Mouse (Mus musculus): ENCODE data around the gene Shc2.

Shc2 gene

DNA sequence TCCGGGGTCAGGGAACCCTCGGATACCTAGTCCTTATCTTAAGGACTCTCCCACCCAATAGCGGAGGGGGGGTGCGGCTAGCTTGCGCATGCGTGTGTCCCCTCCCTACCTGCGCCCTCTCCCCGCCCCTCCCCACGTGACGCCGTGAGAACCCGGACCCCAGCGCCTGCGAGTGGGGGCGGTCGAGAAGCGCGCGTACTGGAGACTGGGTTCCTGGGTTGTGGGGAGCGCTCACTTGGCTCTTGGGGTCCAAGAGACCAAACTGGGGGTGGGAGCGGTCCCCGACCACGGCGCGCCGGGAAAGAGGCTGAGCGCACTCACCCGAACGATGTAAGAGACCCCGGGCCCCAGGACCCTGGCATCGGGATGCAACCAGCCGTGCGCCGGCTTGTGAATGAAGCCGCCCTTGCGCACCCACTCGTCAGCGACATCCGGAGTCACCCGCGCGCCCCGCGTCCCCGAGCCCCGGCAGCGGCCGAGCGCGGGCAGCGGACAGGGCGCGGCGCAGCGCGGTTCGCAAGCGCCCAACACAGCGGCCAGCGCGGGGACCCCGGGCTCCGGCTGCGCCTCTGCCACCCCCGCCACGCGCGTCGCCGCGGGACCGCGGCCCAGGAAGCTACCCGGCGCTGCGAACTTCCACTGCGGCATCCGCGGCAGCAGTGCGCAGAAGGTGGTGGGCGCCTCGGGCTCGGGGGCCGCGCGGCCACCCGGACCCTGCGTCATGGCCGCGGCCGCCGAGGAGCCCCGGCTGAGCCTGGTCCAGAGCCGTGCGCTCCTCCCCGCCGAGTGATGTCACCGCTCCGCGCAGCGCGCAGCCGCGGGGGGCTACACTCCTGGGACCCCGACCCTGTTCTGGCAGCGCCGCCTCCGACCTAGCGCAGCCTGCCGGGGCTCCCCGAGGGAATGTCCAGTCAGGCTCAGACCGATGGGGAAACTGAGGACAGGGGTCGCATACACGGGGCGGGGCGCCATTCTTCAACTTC, at the start of gene Shc2:
Shc2 (minus strand) TSS at position 791 of the 983 bp plus-strand sequence.
- DNase-seq (ENCODE audit: low read depth) = peak; percentile 55

DNA sequence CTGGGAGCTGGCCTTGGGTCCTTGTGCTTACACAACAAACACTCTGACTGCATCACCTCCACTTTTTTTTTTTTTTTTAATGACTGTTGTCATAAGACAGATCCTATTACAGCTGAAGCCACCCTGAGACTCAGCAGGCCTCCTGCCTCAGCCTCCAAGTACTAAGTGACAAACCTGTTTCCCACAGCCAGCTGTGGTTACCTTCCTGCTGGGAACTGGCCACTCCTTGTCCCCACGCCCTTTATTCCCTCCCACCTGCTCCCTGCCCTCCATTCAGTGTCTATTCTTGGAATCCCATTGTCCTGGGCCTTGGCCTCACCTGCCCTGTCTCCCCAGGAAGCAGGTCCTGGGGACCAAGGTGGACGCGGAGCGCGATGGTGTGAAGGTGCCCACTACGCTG, 49.8 kb upstream of the Shc2 start:
- no peak for DNase-seq (ENCODE audit: low read depth)

DNA sequence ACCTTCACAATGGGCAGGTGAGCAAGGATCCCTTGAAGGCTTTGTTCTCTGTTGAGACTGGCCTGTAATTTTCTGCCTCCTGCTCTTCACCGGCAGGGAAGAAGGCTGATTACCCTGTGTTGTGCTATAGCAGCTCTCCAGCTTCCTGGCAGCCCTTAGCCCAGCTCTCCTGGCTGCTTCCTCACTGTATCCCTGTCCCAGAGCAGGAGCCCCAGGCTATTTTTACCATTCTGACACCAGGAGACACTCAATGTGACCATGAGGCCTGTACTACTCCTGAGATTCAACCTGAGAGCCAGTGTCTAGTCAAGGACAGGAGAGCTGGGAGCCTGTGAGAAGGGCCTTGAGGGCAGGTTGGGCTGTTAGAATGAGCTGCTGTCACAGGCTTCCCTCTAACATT, 49.0 kb upstream of the Shc2 start:
- DNase-seq (ENCODE audit: low read depth) = no peak

GRCm38 (mm10) chr10:79686219-79686618, 48.5 kb upstream of the Shc2 start:
- DNase-seq (ENCODE audit: low read depth) = no peak

GRCm38 (mm10) chr10:79684770-79685600, 47.3 kb upstream of the Shc2 start:
- no peak for DNase-seq (ENCODE audit: low read depth)

GRCm38 (mm10) chr10:79683726-79684640, 46.3 kb upstream of the Shc2 start:
- DNase-seq (ENCODE audit: low read depth) = peak; percentile 76

DNA sequence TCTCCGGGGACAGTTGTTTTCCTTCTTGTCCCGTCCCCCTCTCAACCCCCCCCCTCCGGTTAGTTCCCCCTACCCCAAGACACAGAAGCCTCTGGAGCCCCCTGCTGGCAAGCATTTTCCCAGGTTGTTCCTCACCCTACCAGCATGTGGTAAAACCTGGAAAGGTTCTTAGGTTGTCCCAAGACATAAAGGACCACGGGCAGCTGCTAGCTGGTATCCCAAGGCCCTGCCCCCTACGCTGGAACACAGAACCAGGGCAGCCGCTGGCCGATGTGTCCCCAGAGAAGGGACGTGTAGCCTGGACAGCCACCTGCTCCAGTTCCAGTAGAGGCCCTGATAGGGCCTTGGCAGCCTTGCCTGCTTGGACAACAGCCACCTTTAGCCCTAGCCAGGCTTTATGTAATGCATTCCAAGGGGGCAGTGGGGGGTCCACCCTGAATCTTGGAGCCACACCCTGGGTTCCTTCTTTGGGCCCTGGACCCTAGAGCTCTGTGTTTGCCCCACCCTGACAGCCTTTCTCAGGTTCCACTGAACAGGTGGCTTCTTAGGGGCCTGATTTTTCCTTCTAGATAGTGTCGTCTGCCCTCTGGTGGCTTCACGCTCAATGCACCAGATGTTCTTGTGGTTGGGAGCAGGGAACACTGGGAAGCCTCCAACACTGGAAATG, 45.3 kb upstream of the Shc2 start:
- peak; percentile 86 for DNase-seq (ENCODE audit: low read depth)

DNA sequence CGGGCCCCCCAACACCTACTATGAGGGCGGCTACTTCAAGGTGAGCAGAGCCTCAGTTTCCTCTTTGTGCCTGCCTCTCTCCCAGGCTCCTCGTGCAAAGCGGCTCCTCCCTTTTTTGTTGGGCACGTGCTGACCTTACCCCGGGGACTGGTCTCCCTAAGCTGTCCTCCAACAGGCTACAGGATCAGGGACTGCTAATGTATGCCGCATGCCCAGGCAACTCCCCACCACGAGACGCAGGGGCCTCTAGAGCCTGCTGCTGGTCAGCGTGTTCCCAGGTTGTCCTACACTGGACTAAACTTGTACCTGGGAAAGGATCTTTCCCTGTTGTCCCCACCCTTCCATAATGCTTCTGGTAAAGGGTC, 44.8 kb upstream of the Shc2 start:
- no peak for DNase-seq (ENCODE audit: low read depth)

GRCm38 (mm10) chr10:79681591-79682245, 44.0 kb upstream of the Shc2 start, which contains the start of gene Cdc34:
Gene Cdc34, plus strand, starts transcription at chr10:79682195.
- peak; percentile 100 for DNase-seq (ENCODE audit: low read depth)

GRCm38 (mm10) chr10:79680606-79681495, 43.1 kb upstream of the Shc2 start:
- no peak for DNase-seq (ENCODE audit: low read depth)

DNA sequence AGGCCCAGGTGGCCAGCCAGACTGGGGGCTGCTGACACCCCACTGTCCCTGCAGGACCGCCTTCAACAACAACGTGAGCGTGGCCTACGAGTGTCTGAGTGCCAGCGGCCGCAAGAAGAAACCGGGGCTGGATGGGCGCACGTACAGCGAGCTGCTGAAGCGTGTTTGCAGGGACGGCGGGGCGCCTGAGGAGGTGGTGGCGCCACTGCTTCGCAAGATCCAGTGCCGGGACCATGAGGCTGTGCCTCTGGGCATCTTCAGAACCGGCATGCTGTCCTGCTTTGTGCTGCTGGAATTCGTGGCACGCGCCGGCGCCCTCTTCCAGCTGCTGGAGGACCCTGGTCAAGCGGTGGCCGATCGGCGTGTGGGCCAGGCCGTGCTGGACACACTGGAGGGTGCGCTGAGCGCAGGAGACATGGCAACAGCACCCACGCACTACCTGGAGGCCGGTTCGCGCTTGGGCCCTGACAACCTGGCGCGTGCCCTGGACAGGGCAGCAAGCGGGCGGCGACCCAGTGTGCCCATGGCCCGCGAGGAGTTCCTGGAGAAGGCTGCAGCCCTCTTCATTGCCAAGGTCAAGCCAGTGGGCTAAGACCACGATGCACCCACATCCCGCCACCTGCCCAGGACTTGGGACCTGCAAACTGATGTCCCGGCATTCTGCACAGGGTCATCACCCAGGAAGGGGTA, 37.8 kb upstream of the Shc2 start:
- no peak for DNase-seq (ENCODE audit: low read depth)

GRCm38 (mm10) chr10:79673054-79673453, 35.3 kb upstream of the Shc2 start:
- no peak for DNase-seq (ENCODE audit: low read depth)

DNA sequence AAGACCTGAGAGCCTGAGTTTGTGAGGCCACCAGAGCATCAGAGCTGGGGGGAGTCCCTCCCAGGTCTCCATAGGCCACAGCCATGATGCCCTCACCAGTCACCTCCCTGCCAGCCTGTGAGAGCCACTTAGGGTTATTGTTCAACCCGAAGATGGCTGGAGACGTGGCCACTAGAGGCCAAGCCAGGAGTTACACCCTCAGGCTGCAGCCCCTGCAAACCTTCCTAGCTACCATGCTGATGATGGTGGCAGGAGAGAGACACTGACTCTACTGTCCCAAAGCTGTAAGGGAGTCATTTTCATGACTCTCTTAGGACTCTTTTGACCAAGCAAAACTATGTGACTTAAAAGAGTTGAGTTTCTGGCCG, 34.4 kb upstream of the Shc2 start:
- DNase-seq (ENCODE audit: low read depth) = no peak

- no peak for DNase-seq (ENCODE audit: low read depth)
Observed at GRCm38 (mm10) chr10:79671396-79672087, 33.8 kb upstream of the Shc2 start.

DNA sequence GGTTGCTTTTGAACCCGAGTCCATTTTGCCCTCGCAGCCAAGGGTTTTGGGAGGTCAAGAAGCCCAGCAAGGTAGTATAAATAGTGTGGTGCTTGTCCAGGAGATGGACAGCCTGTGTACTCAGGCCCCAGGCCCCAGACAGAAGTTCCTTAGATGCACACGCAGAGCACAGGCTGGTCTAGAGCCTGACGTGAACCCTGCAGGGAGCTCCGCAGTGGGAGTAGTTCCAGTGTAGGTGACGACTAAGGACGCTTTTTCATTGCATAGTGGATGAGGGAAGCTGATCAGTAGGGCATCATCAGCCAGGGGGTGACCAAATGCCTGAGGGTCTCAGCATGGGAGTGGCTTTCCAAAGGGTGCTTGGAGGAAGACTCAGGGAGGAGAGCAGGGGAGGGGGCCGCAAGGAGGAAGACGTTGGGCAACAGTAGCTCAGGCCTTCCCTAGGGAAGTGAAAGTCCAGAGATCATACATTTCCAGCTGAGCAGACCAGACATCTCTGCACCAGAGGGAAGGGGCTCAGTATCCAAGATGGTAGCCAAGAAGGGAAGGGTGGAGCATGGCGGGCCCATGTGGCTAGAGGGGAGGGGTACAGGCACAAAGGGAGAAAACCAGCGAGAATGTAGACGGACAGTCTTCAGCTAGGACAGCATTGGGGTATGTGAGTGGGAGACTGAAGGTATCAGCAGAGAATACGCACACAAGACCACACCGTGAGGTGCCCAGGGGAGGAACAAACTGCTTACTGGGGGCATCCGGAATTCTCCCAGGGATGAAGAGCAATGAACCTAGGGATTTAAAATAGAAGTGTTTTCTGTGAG, 32.6 kb upstream of the Shc2 start:
- DNase-seq (ENCODE audit: low read depth) = no peak

- peak; percentile 77 for DNase-seq (ENCODE audit: low read depth)
Observed at GRCm38 (mm10) chr10:79669576-79670057, 31.9 kb upstream of the Shc2 start.

All from NIH3T3 (cell line).